Mouse (Mus musculus): ENCODE results near the gene Zfp13.

GRCm38 (mm10) chr17:23587253-23587652 is 12.0 kb downstream of the Zfp13 start:
- TF ChIP-seq POLR2A (IDR thresholded peaks at IDR 0.05; ENCODE audit: borderline replicate concordance, low read depth, low read length) (no peak), CTCF (IDR thresholded peaks at IDR 0.05; ENCODE audit: low read depth, low read length) (no peak)

Data from bone marrow macrophage, adult 2 months (primary cell).